Mouse (Mus musculus) urinary bladder, adult 18-20 months (tissue): ENCODE results near the gene Aicda.
A peak's percentile ranks its signal among the peaks of the same experiment; 100 is the strongest.
"Not testable (repeated sequence)": the region's sequence is repeated elsewhere in the genome, so short reads cannot be mapped to it uniquely, and the experiment has no call there.

Source experiments
- DNase-seq, 2 experiments: peaks; one replicate each; pipeline ENCODE4 v3.0.0; 2022; ENCODE audit warnings: low spot score in 2 of 2, mixed read lengths in 2 of 2

Gene Aicda

DNA sequence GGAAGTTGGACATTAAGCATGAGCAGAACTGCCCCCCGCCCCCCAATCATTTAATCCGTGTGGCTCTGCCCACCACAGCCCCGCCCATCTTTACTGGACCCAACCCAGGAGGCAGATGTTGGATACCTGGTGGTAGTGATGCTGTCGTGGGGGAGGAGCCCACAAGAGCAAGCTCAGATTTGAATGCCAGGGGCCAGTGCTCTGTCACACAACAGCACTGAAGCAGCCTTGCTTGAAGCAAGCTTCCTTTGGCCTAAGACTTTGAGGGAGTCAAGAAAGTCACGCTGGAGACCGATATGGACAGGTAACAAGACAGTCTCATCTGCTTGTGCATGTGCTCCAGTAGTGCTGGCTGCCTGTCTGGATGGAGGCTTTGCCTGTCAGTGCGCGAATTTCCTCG, at the start of gene Aicda:
Aicda (plus strand) TSS at position 196 of the 400 bp plus-strand sequence.
- DNase-seq, result no peak

DNA sequence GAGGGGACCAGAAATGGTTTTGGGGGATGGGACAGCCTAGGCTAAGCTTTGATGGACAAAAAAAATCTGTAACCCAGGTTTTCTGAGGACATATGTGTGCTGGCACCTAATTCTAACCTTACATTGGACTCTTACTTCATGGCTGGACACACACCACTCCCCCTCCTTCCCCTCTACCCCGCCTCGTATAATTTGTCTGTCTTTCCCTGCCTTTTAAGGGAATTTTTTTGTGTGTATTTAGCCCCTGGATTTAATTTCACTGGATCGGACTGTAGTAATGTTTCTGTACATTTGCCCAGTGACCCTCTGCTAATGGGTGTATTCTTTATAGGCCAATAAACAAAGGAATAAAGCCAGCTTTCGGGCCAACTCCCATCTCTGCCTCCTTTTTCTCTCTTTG, 48.6 kb upstream of the Aicda start:
- DNase-seq, result no peak

DNA sequence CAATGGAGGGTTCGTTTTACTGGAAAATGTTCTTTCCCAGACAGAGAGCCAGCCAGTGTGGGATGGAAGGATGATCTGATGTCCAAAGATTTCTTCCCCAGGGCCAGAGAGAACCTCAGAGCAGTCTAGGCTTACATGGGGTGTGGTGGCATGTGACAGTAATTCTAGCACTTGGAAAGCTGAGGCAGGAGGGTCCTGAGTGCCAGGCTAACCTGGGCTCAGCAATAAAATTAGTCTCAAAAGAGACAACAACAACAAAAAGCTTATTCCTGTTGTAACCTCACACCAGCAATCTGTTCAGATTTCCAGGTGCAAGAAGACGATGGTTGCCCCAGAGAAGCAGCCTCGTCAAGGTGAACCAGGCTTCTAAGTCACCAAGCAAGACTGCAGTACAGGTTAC, 48.1 kb upstream of the Aicda start, which contains the start of gene Mfap5:
Mfap5 (plus strand) TSS at position 301 of the 400 bp plus-strand sequence.
- no peak for DNase-seq

DNA sequence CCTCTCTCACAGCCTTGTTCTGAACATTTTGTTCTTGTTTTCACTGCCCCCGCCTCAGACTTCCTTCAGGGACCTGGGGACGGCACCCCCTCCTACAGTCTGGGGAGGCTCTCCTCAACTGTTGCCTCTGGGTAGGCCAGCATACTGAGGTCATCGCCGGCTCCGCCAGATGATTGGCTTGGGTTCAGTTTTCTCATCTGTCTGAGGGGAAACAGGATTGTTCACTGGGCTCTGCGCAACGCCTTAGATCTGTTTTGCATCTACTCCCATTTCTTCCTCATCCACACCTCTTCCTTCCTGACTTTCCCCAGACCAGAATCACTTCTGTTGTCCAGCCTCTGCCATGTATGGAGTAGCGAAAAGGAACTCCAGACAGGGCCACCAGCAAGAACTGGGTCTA, 45.1 kb upstream of the Aicda start:
- DNase-seq, result peak in 1 of 2 experiments; percentile 38

DNA sequence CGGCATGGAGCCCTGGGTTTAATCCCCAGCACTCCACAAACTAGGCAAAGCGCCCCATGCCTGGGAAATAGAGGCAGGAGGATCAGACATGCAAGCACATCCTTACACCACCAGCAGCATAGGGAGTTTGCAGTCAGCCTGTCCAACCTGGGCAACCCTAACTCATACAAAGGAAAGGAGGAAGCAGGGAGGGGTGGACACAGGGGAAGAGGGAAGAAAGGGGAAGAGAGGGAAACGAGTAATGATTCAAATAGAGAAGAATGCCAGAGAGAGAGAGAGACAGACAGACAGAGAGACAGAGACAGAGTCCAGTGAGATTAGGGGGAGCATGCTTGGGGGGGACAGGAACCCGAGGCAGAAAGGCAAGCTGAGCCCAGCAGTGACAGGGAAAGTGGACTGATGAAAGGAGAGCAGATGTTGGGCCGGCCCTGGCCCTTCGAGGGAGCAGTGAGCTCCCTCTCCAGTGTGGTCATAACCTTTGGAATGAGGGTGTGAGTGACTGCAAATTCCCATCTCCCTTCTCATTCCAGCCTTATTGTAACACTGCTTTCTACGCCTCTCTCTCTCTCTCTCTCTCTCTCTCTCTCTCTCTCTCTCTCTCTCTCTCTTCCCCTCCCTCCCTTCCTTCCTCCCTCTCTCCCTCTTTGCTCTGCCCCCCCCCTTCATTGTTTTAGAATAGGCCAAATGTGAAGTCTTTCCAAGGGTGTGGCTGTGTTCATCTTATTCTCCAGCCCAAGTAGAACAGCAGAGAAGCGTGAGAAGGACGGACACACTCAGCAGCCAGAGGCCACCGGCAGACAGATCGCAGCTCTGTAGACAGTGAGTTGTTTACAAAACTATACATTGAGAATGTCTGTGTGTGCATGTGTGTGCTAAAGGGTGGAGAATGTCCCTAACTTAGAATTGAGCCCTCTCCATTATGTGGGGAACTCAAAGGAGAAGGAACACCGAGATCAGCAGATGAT, 40.4 kb upstream of the Aicda start:
- DNase-seq, result no peak

DNA sequence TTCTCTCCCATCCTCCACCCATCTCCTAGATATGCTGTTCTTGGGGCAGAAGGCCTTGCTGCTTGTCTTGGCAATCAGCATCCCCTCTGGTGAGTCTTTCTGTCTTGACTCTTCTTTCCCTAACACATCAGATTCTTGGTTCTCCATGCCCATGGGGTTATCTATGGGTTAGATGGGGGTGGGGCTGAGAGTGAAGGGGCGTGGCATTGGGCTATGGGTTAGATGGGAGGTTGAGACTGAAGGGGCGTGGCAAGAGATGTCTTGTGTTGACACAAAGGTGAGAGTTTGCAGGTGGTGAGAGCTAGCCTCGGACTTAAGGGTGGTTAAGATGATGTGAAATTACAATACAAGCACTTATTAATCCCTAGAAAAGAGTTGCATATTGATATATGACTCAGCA, 39.3 kb upstream of the Aicda start:
- no peak for DNase-seq

DNA sequence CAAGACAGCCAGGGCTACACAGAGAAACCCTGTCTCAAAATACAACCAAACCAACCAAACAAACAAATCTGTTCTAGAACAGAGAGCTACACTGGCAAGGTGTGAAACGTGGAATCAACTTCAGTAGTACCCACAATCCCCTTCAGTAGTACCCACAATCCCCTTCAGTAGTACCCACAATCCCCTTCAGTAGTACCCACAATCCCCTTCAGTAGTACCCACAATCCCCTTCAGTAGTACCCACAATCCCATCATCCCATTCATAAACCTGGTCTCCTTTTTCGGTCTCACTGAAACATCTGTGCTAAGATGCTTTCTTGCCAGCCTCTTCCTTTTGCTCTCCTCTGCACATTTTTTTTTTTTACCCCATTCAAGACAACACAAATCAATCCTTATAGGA, 37.8 kb upstream of the Aicda start:
- not testable (repeated sequence) for DNase-seq

DNA sequence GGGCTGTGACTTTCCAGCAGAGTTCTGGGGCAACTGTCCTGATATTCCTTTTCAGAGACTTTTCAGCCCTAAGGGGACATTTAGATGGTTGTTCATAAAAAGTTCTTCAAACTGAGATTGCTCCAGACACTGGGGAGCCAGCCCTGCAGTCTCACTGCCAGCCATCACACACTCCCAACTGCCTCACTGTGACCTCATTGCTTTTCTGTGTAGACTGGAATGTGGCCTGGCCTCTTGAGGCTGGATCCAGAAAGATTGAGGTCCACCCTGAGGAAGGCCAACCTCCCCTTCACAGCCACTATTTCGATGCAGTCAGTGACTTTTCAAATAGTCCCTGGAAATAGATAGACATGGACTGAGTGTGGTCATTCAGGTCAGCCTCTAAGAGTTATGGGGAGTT, 35.9 kb upstream of the Aicda start:
- no peak for DNase-seq

DNA sequence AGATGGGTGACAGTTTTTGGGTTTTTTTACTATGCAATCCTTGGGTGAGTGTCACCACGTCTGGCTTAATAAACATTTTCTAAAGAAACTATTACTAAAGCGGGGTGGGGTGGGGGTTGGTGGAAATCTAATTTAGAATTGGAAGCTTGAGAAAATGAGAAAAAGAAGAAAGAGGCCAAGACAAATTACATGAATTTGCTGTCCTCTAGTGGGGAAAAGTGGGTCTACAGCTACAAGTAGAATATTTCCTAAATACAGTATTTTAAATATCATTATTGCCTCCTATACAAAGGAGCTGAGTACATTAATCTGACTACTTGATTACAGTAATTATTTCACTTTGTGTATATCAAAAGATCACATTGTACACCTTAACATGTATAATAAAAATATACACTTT, 34.2 kb upstream of the Aicda start:
- no peak for DNase-seq

DNA sequence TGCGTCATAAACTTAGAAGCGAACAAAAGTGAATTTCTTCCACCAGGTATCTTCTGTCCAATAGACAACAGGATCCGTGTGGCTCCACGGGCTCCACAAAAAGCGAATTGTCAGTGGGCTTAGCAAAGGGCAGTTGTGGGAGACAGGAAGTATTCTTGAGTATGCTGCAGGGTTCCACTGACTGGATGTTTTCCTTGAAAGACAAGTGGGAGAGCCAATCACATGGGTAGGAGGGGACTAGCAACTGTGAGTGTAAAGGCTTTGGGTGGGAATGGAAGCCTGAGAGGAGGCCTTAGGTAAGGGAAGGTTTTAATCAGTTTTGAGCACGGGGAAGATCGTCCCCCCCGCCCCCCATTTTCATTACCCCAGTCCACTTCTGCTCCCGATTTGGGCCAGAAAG, 31.0 kb upstream of the Aicda start:
- DNase-seq, result no peak

DNA sequence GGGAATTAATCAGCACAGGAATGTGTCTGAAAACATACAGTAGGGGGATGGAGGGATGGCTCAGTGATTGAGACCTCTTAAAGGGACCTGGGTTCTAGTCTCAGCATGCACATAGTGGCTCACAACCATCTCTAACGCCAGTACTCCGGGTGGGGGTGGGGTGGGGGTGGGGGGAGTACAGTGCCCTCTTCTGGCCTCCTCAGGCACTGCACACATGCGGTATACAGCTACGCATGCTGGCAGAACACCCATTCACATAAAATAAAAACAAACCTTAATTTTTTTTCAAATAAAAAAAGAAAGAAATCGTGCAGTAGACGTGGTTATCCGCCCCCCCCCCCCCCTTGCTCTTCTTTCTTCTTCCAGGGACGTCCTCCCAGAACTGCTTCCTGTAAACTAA, 30.3 kb upstream of the Aicda start:
- DNase-seq, result no peak

DNA sequence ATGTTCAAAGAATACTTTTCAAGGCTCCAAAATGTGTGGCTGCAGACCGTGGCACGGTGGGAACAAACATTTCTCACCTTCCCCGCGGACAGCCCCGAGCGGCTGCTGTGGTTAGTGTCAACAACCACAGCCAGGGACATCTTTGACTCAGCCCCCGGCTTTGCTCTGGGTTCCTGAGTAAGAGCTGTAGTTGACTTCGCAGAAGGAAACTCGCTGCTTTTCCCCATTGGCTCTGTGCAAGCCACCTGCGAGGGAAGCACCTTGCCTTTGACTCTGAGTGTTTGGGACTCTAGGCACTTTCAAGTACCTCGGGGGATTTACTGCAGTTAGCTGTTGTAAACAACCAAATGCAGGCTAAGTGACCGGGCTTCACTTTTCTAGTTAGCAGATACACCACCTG, 26.0 kb upstream of the Aicda start:
- DNase-seq, result no peak

DNA sequence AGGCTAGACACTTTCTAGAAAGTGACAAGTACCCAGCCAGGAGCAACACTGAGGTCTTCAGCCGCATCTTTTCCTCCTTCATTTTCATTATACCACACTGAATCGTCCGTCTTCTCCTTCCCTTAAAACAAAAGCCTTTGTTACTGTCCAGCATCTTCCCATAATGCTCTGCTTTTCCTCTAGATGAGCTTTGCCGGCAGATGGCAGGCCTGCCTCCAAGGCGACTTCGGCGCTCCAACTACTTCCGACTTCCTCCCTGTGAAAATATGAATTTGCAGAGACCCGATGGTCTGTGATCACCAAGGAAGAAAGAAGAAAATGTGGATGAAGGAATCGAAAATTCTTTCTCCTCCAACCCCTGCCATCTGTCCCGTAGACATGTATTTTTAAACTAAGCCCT, 25.5 kb upstream of the Aicda start:
- DNase-seq, result no peak

DNA sequence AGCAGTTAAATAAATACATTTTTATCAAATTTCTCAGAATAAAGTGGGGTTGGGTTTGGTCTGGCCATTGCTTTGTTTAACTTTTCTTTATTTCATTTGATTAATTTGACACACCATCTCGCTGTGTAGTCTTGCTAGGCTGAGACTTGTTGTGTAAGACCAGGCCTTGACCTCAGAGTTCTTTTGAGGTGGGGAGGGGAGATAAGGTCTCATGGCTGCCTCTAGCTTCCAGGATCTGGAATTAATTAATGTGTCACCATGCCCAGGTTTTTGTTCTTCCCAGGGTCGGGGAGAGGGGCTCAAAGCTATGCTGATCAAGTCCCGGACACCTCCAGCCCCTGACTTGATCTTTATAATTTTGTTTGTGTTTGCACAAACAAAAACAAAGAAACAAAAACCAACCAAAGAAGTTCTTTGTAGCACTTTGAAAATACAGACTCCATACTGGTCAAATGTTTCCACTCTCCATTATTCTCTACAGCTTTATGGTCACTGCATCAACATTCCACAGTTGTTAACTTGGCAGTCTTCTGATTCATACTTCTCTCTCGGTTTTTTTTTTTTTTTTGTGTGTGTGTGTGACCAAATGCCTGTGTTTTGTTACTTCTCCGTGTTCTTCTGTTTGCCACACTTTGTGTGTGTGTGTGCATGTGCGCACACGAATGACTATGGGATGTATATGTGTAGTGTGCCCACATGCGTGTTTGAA, 22.0 kb upstream of the Aicda start:
- DNase-seq, result no peak

DNA sequence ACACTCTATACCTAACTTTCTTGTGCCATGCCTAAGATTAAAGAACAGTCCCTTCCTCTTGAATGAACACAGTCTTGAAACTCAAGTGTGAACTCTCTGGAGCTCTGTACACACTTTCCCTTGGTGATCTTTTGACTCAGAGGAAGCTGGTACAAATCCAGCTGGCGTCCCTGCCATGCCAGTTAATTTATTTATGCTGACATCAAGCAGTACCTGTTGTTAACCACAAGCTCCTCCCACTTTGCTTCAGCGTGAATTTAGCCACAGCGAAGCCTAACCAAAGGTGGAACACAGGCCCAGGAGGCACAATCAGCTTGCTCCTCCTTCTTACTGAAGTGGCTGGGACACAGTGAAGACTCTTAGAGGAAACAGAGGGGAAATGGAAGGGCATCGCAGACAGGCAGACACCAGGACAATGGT, 20.7 kb upstream of the Aicda start:
- no peak for DNase-seq

DNA sequence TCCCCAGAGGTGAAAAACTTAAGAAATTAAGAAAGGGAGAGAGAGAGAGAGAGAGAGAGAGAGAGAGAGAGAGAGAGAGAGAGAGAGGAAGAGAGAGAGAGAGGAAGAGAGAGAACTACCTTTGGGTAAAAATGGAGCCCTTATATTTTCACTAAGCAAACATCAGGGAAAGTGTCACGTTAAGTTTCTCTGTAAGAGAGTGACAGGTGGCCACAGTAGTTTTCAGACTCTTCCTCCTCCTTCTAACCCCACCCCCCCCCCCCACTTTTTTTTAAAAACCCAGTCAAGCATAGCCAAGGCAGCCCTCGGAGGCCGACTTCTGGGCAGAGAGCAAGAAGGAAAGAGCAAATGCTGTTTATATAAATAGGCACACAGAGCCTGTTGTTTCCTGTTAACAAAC, 19.6 kb upstream of the Aicda start:
- DNase-seq, result no peak

DNA sequence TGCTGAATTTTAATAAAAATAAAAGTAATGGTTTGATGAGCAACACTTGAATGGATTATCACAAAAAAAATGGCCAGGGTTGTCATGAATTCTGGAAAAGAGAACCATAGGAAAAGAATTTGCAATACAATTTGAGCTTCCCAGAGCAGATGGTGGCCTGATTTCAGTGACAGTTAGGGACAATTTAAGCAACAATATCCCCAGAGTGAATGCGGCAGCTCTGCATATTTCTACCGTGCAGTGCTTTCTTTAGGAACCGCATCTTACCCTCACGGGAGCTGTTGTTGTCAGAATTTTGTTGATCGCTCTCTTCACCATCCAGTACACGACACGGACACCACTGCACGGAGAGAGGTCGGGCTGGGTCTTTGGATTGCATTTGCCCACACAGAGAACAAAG, 14.0 kb upstream of the Aicda start:
- no peak for DNase-seq

DNA sequence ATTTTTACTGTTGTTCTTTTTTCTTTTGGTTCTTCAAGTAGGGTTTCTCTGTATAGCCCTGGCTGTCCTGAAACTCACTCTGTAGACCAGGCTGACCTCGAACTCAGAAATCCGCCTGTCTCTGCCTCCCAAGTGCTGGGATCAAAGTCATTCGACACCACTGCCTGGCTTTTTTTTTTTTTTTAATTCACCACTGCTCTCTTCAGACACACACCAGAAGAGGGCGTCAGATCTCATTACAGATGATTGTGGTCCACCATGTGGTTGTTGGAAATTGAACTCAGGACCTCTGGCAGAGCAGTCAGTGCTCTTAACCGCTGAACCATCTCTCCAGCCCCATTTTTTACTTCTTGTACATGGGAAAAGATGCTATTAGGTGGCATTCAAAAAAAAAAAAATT, 11.1 kb upstream of the Aicda start:
- DNase-seq, result not testable (repeated sequence)

DNA sequence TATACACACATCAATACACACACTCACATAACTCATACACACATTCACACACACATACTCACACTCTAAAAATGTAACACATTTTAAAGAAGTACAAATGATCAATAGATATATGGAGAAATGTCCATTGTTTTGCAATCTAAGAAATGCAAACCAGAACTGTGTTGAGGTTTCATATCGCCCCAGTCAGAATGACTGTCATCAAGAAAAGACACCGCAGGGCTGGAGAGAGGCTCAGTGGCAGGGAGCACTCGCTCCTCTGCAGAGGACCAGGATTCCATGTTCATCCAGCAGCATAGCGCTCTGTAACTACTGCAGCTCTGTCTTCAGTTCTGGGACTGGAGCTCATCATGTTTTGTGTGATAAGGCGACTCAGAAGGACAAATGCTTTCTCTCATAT, 10.0 kb upstream of the Aicda start:
- no peak for DNase-seq

DNA sequence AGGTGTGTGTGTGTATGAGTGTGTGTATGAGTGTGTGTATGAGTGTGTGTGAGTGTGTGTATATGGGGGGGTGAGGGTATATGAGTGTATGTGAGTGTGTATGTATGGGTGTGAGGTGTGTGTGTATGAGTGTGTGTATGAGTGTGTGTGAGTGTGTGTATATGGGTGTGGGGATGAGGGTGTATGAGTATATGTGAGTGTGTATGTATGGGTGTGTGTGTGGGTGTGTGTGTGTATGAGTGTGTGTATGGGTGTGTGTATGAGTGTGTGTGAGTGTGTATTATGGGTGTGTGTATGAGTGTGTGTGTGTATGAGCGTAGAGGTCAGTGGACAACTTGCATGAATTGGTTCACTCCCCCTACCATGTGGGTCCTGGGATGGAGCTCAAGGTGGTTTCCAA, 8.9 kb upstream of the Aicda start:
- DNase-seq, result no peak

DNA sequence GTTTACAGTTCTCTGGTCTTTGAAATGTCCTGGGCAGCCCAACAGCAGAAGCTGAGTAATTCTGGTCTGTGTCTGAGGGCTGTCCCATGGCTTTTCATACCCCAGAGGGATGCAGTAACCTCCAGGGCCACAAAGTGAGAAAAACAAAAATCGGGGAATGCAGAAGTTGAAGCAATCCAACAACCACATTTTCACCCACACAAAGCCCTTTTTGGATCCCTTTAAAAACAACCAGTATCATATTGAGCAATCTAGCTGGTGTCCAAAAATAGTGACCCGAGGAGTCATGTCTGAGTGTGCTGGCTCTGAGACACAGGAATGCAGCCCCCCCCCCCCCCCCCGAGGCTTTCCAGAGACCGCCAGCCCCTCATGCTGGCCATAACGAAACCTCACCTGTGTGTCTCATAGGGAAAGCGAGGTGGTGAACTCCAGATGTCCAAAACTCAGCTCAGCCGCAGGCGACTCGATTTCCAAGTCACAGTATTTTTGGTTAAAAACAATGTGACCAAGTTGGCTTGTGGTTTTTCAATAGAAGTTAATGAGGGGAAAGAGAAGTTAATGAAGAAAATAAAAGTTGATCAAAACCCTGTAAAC, 8.2 kb upstream of the Aicda start:
- no peak for DNase-seq

DNA sequence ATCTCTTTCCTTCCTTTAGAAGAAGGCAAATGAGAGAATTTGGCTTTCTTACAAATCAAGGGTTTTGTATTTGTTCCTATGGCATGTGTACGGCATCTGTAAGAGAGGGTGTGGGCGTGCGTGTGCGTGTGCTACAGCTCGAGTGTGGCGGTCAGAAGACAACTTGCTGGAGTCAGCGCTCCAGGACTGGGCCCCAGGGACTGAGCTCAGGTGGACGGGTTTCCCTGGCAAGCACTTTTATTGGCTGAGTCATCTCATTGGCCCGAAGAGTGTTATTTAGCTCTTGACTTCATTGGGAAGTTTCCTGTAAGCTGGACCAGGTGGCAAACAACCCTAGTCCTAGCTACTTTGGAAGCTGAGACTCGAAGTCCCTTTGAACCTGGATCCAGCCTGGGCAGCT, 7.7 kb upstream of the Aicda start:
- DNase-seq, result no peak

DNA sequence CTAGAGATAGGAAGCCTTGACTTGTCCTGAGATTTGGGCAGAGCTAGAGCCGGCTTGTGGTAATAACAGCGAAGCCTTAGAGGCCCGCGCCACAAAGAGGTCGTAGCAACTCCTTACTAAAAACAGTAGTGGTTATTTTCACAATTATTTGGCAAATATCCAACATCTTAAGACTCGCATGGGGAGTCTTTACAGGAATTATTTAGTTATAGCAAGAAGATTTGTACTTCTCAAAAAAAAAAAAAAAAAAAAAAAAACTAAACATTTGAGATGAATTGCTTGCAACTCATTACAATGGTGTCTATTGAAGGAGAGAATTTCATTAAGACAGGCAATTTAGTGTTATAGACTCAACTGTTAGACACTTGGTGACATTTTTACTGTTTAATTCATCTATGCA, 501 bp downstream of the Aicda start:
- no peak for DNase-seq
